Mouse (Mus musculus) adrenal gland, adult 8-10 months (tissue): ENCODE measurements around the gene Klf1. TPM values are rescaled to one million over a fixed set of nuclear protein-coding genes. Genes with fewer than 3 reads are reported as not detected.
A peak's percentile ranks its signal among the peaks of the same experiment; 100 is the strongest.
"Not testable (repeated sequence)": the region's sequence is repeated elsewhere in the genome, so short reads cannot be mapped to it uniquely, and the experiment has no call there.

Experiments used
- DNase-seq: peaks from one replicate; pipeline ENCODE4 v3.0.0; 2022
- total RNA-seq, 4 experiments: library from RNA; stranded (reverse); gene quantifications; 2 replicates each; pipeline ENCODE4 v1.2.4; 2022

Klf1 gene
- total RNA-seq, 4 experiments from 2014 or later: 0.22 to 0.24 TPM; not detected in 2

GRCm38 (mm10) chr8:84907979-84908378 is 6.3 kb downstream of the Klf1 start:
- not testable (repeated sequence) for DNase-seq

DNA sequence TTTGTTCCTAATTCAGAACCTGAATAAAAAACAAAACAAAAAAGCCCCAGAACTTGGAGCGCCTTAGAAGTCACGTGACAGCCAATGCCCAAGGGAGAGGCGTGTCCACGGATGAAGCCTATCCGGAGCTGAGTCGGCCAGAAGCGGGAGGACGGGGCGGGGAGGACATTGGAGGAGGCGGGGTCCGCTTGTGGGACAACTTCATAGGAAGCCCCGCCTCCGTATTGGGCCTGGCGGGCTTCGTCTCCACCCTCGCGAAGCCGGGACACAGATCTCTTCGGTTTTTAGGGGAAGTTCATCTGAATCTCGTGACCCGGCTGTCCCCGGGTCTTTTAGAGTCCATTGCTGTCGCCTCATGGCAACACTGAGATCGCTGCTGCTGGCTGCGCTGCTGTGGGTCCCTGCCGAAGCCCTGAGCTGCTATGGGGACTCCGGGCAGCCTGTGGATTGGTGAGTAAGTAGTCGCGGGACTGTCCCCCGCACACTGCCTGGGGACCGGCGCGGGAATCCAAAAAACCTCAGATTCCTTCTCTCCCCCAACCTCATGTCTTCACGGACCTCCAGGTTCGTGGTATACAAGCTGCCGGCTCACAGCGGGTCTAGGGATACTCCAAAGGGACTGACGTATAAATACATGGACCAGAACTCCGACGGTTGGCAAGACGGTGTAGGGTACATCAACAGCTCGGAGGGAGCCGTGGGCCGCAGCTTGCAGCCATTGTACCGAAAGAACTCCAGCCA is 6.9 kb downstream of the Klf1 start, which contains the start of gene Dnase2a:
TSS of gene Dnase2a (plus strand) at position 140 of the 741 bp plus-strand sequence.
- peak; percentile 97 for DNase-seq

GRCm38 (mm10) chr8:84909162-84909767 is 7.5 kb downstream of the Klf1 start:
- DNase-seq: no peak

DNA sequence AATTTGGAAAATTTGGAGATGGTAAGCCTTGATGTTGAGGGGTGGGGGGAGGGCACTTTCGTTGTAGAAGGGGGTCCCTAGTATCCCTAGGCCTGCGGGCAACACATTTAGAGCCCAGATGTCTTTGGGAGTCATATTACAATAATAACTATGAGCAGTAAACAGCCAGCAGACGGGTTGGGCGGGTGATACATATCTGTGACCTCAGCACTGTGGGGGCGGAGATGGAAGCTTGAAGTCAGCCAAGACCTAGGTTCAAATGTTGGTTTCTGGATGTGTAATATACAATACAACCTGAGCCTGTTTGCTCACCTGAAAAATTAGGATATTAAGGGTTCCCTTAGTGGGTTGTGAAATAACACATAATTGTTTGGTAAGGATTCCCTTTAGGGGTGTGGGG is 8.2 kb downstream of the Klf1 start:
- no peak for DNase-seq

DNA sequence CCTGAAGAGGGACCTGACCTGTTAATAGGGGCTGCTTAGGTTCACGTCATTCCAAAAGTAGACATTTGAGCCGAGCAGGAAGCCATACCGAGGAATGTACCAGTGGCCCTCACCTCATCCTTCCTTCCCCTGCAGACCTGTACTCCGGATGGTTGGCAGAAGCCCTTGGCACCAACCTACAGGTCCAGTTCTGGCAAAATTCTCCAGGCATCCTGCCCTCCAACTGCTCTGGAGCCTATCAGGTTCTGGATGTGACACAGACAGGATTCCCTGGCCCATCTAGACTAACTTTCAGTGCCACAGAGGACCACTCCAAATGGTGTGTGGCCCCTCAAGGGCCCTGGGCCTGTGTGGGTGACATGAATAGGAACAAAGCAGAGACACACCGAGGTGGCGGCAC is 8.8 kb downstream of the Klf1 start:
- no peak for DNase-seq

DNA sequence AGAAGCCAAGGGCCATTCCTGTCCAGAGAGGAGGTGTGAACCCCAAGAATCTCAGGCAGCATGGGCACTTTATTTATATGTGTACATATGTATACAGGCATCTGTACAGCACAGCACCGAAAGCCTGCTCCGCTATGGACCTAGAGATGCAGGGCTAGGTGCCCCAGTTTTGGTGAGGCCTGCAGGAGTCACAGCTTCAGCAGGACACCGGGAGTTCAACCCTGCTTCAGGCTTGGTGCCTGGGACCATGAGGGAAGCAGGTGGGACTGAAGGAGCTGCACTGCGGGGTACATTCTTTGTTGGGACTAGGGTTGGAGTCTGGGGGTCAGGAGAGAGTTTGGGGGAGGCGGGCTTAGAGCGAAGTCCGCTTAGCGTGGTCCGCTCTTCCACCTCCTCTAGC is 10.1 kb downstream of the Klf1 start:
- no peak for DNase-seq

- no peak for DNase-seq
These were observed 10.7 kb downstream of the Klf1 start for GRCm38 (mm10) chr8:84912391-84912790.

DNA sequence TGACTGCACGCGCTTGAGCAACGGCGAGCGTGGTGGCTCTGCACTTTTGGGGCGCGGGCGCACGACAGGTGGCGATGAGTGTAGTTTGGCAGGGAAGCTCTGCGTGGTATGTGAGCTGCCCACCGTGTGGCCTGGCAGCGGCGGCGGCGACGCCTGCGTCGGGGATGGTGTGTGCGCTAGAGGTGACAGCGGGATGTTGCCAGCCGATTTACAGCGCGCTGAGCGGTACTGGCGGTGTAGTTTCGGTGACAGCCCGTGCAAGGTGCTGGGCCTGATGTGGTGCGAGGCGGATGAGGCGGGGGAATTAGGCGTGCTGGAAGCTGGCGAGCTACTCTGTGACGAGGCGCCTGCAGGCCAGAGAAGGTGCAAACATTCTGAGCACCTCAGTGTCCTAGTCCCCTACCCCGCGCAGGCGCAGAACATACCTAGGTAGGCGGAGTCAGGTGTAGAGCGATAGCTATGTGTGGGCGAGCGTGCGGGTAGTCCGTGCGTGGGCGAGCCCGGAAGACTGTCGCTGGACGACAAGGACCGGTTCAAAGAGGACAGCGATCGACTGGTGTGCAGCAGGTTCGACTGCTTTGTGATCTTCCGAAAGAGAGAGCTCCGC is 11.3 kb downstream of the Klf1 start:
- peak; percentile 53 for DNase-seq

DNA sequence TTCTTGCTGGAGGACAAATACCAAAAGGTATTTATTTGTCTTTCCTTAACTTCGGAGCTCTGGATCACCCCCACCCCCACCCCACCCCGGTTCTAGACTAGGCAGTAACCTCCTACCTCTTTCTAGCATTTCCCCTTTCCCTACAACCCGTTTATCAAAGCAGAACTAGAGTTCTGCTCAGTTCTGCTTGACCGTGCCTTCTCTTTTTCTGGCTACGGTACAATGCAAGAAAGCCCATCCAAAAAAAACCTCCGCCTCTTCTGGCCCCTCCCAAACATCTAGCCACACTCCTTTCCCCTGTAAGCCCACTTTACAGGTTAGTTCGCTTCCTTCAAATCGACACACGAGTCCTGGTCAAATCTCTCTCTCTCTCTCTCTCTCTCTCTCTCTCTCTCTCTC is 11.8 kb downstream of the Klf1 start:
- DNase-seq: no peak

GRCm38 (mm10) chr8:84913960-84914359 is 12.2 kb downstream of the Klf1 start:
- no peak for DNase-seq

DNA sequence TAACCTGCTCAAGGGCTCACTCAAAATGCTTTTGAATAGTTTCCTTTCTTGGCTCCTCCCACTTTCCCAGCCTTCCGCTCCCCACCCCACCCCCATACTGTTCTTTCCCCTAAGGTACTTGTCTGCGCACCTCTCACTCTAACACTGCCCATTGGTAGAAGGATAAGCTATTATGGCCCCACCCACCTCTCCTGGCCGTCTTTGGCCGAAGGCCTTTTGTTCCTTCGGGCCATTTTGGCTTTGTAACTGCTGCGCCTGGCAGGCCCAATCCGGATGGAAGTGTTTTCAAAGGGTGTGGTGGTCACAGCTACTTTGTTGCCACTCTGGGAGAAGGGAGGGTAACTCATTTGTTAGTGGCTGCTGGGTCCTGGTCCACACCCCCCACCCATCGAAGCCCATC is 13.5 kb downstream of the Klf1 start:
- DNase-seq: no peak

- no peak for DNase-seq
These were observed 16.1 kb downstream of the Klf1 start for GRCm38 (mm10) chr8:84917781-84918180.

DNA sequence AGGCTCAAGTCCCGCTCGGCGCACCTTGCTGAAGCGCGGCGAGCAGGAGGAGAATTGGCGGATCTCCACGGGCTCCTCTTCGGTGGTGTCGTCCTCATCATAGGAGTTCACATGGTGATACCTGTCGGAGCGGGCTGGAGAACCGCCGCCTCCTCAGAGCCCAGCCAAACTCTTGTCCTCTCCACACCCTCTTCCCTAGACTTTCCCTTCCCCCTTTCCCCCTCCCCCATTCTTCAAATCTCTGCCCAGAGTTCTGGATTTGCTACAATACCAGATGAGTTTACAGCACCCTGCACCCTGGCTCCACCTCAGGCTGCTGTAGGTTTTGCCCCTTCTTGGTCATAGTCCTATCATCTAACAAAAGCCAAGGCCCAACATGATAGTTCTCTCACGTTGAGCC is 16.9 kb downstream of the Klf1 start:
- no peak for DNase-seq

DNA sequence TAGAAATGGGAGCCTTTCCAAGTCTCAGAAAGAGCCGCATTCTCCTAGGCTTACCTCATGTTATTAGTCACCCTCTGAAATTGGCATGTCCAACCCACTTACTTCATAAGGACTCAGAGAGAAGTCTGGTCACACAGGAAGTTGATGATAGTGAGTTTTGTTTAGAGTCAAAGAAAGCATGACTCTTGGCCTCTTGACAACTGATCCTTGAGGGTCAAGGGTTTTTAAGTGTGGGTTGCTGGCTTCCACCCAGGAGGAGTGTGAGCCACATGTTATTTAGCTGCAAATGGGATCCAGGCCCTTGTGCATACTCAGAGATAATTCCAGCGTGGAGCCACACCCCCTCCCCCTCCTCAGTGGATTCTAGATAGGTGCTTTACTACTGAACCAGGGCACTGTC is 19.9 kb downstream of the Klf1 start:
- DNase-seq: no peak

GRCm38 (mm10) chr8:84925557-84925956 is 23.8 kb downstream of the Klf1 start:
- DNase-seq: no peak

DNA sequence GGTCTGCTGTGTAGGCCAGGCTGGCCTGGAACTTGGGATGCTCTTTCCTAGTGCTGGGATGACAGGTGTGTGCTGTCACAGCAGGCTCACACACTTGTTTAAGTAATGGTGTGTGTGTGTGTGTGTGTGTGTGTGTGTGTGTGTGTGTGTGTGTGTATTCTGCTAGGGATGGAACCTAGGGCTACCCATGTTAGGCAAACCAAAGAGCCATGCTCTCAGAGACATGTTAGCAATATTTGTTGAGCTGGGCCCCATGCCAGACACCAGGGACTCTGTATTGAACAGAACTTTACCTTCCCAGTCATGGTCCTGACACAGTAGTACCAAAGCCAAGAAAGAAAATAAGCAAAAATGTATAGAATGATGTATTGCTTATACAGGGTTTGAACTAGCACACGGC is 25.8 kb downstream of the Klf1 start:
- no peak for DNase-seq

- no peak for DNase-seq
These were observed 27.0 kb downstream of the Klf1 start for GRCm38 (mm10) chr8:84928456-84929306.

GRCm38 (mm10) chr8:84930582-84930981 is 28.9 kb downstream of the Klf1 start:
- no peak for DNase-seq

- DNase-seq: no peak
These were observed 32.2 kb downstream of the Klf1 start for GRCm38 (mm10) chr8:84933767-84934559.

GRCm38 (mm10) chr8:84934860-84935259 is 33.1 kb downstream of the Klf1 start:
- no peak for DNase-seq

- DNase-seq: no peak
These were observed 33.8 kb downstream of the Klf1 start for GRCm38 (mm10) chr8:84935489-84935888.
